Comparison of ENCODE assay signal across 13 mouse cellular contexts in the genomic region with DNA sequence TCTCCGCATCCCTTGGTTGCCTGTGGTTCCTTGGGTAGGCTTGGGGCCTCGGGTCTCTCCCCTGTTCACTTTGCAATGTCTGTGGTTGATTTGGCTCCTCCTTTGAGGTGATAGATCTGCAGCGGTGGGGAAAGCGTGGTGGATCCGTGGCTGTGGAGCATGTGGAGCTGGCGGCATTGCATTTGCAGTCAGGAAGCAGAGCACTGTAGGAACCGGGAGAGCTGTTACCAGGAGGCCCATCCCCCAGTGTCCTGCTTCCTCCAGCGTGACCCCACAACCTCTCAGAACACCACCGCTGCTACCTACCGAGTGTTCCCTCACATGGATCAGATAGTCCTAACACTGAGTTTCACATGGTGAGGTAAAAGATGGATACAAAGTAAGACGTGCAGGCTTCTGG. TPM values are rescaled to one million over a fixed set of nuclear protein-coding genes. Genes with fewer than 3 reads are reported as not detected.
"Had no signal": no experiment of that assay in that cellular context is flagged by ENCODE, and none has a peak within 500 bp of the region (broad histone marks: within the 10 kb centered on the region; RNA-seq: fewer than 3 reads in every experiment).

No protein-coding gene starts in this region.

- H3K4me2 ChIP-seq: kidney, embryonic 15.5 days; liver, embryonic 11.5 days; liver, embryonic 15.5 days; neural tube, embryonic 12.5 days had no signal

- H3K4me1 ChIP-seq: kidney, embryonic 15.5 days; limb, embryonic 10.5 days; liver, embryonic 15.5 days had no signal

- H3K9ac ChIP-seq: kidney, embryonic 15.5 days; liver, embryonic 15.5 days; neural tube, embryonic 12.5 days had no signal

- H3K27ac ChIP-seq: kidney, embryonic 15.5 days; left cerebral cortex, adult 2 months; limb, embryonic 10.5 days; liver, embryonic 15.5 days; neural tube, embryonic 12.5 days; stomach, postnatal 0 days had no signal

- ATAC-seq: lung, postnatal 0 days had no signal

- DNase-seq: kidney, adult 18-20 months; kidney, postnatal 25 days; lung, adult 2 months; lung, postnatal 36 days had no signal

- H3K9me3 ChIP-seq: kidney, embryonic 15.5 days; limb, embryonic 10.5 days; liver, embryonic 15.5 days; neural tube, embryonic 12.5 days had no signal

- H3K4me3 ChIP-seq: kidney, embryonic 15.5 days; left cerebral cortex, adult 2 months; limb, embryonic 10.5 days; liver, embryonic 15.5 days; neural tube, embryonic 12.5 days had no signal

- H3K27me3 ChIP-seq: kidney, embryonic 15.5 days; liver, embryonic 15.5 days; neural tube, embryonic 12.5 days had no signal

RNA-seq across cellular contexts. Expression of gene Ston1, which starts 26.7 kb away (rescaled TPM):
- total RNA-seq: megakaryocyte progenitor cell, adult 5-6 weeks had no signal
